Mouse (Mus musculus): ENCODE measurements around the gene Mlx. TPM values are rescaled to one million over a fixed set of nuclear protein-coding genes. Genes with fewer than 3 reads are reported as not detected.

Mlx gene
- polyA plus RNA-seq, 1 experiment: 20.3 TPM

GRCm38 (mm10) chr11:101051051-101051493, 36.0 kb upstream of the Mlx start:
- Histone ChIP-seq H3K4me3 (ENCODE audit: extremely low read depth, insufficient read depth, insufficient read length) (no peak overlapping the region), H3K4me1 (ENCODE audit: control insufficient read depth, insufficient read depth, insufficient read length) (peaks cover 3% of the 10 kb centered on the region; the same call in 1 of the 2 replicates), H3K27ac (ENCODE audit: insufficient read depth, low read length) (no peak overlapping the region), H3K36me3 (ENCODE audit: control insufficient read depth, insufficient read depth, low read length) (peaks cover 14% of the 10 kb centered on the region), H3K27me3 (ENCODE audit: control insufficient read depth, insufficient read depth, low read length) (no peaks in the 10 kb centered on the region)
- DNase-seq (ENCODE audit: low read depth in 1 of 2, low spot score in 2 of 2): no peak
- TF ChIP-seq POLR2A (IDR thresholded peaks at IDR 0.05; ENCODE audit: low read depth, low read length) (no peak), CTCF (IDR thresholded peaks at IDR 0.05; ENCODE audit: extremely low read depth, insufficient read depth, insufficient read length, insufficient replicate concordance) (no peak)
- 85% methylated on average over 6 of the region's 6 CpGs for WGBS

- Histone ChIP-seq H3K4me3 (ENCODE audit: extremely low read depth, insufficient read depth, insufficient read length) (no peak overlapping the region), H3K27me3 (ENCODE audit: control insufficient read depth, insufficient read depth, low read length) (no peaks in the 10 kb centered on the region), H3K36me3 (ENCODE audit: control insufficient read depth, insufficient read depth, low read length) (peaks cover 14% of the 10 kb centered on the region), H3K27ac (ENCODE audit: insufficient read depth, low read length) (no peak overlapping the region), H3K4me1 (ENCODE audit: control insufficient read depth, insufficient read depth, insufficient read length) (no peaks in the 10 kb centered on the region; the same call in 1 of the 2 replicates)
- DNase-seq (ENCODE audit: low read depth in 1 of 2, low spot score in 2 of 2): no peak
- TF ChIP-seq CTCF (IDR thresholded peaks at IDR 0.05; ENCODE audit: extremely low read depth, insufficient read depth, insufficient read length, insufficient replicate concordance): no peak
- no peak for TF ChIP-seq POLR2A (IDR thresholded peaks at IDR 0.05; ENCODE audit: low read depth, low read length)
- 94% methylated on average over 8 of the region's 8 CpGs for whole genome bisulfite sequencing
Measured at GRCm38 (mm10) chr11:101051617-101052016, 35.5 kb upstream of the Mlx start.

GRCm38 (mm10) chr11:101052751-101053473, 34.2 kb upstream of the Mlx start:
- Histone ChIP-seq H3K36me3 (ENCODE audit: control insufficient read depth, insufficient read depth, low read length) (peaks cover 20% of the 10 kb centered on the region), H3K27ac (ENCODE audit: insufficient read depth, low read length) (no peak overlapping the region), H3K4me1 (ENCODE audit: control insufficient read depth, insufficient read depth, insufficient read length) (no peaks in the 10 kb centered on the region; the same call in 1 of the 2 replicates), H3K27me3 (ENCODE audit: control insufficient read depth, insufficient read depth, low read length) (no peaks in the 10 kb centered on the region), H3K4me3 (ENCODE audit: extremely low read depth, insufficient read depth, insufficient read length) (no peak overlapping the region)
- TF ChIP-seq POLR2A (IDR thresholded peaks at IDR 0.05; ENCODE audit: low read depth, low read length) (no peak), CTCF (IDR thresholded peaks at IDR 0.05; ENCODE audit: extremely low read depth, insufficient read depth, insufficient read length, insufficient replicate concordance) (no peak)
- no peak for DNase-seq (ENCODE audit: low read depth in 1 of 2, low spot score in 2 of 2)
- 51% methylated on average over 10 of the region's 10 CpGs for WGBS

- Histone ChIP-seq H3K36me3 (ENCODE audit: control insufficient read depth, insufficient read depth, low read length) (peaks cover 14% of the 10 kb centered on the region), H3K27me3 (ENCODE audit: control insufficient read depth, insufficient read depth, low read length) (no peaks in the 10 kb centered on the region), H3K27ac (ENCODE audit: insufficient read depth, low read length) (no peak overlapping the region), H3K4me3 (ENCODE audit: extremely low read depth, insufficient read depth, insufficient read length) (no peak overlapping the region), H3K4me1 (ENCODE audit: control insufficient read depth, insufficient read depth, insufficient read length) (no peaks in the 10 kb centered on the region; the same call in 1 of the 2 replicates)
- TF ChIP-seq POLR2A (IDR thresholded peaks at IDR 0.05; ENCODE audit: low read depth, low read length) (no peak), CTCF (IDR thresholded peaks at IDR 0.05; ENCODE audit: extremely low read depth, insufficient read depth, insufficient read length, insufficient replicate concordance) (peak; percentile 18; the same call in 1 of the 2 replicates)
- no peak for DNase-seq (ENCODE audit: low read depth in 1 of 2, low spot score in 2 of 2)
- 98% methylated on average over 1 of the region's 1 CpGs for WGBS
Measured at GRCm38 (mm10) chr11:101053974-101054373, 33.1 kb upstream of the Mlx start.

GRCm38 (mm10) chr11:101055418-101055817, 31.7 kb upstream of the Mlx start:
- Histone ChIP-seq H3K4me3 (ENCODE audit: extremely low read depth, insufficient read depth, insufficient read length) (no peak overlapping the region), H3K36me3 (ENCODE audit: control insufficient read depth, insufficient read depth, low read length) (peaks cover 12% of the 10 kb centered on the region), H3K27ac (ENCODE audit: insufficient read depth, low read length) (no peak overlapping the region), H3K4me1 (ENCODE audit: control insufficient read depth, insufficient read depth, insufficient read length) (no peaks in the 10 kb centered on the region; the same call in 1 of the 2 replicates), H3K27me3 (ENCODE audit: control insufficient read depth, insufficient read depth, low read length) (no peaks in the 10 kb centered on the region)
- 88% methylated on average over 14 of the region's 14 CpGs for WGBS
- no peak for DNase-seq (ENCODE audit: low read depth in 1 of 2, low spot score in 2 of 2)
- no peak for TF ChIP-seq POLR2A (IDR thresholded peaks at IDR 0.05; ENCODE audit: low read depth, low read length)
- TF ChIP-seq CTCF (IDR thresholded peaks at IDR 0.05; ENCODE audit: extremely low read depth, insufficient read depth, insufficient read length, insufficient replicate concordance): no peak

- Histone ChIP-seq H3K27me3 (ENCODE audit: control insufficient read depth, insufficient read depth, low read length) (no peaks in the 10 kb centered on the region), H3K4me1 (ENCODE audit: control insufficient read depth, insufficient read depth, insufficient read length) (peaks cover 2% of the 10 kb centered on the region; the same call in 1 of the 2 replicates), H3K27ac (ENCODE audit: insufficient read depth, low read length) (peak overlapping the region; percentile 0; the same call in 1 of the 2 replicates), H3K4me3 (ENCODE audit: extremely low read depth, insufficient read depth, insufficient read length) (no peak overlapping the region), H3K36me3 (ENCODE audit: control insufficient read depth, insufficient read depth, low read length) (peaks cover 12% of the 10 kb centered on the region)
- 84% methylated on average over 8 of the region's 8 CpGs for WGBS
- TF ChIP-seq CTCF (IDR thresholded peaks at IDR 0.05; ENCODE audit: extremely low read depth, insufficient read depth, insufficient read length, insufficient replicate concordance) (no peak), POLR2A (IDR thresholded peaks at IDR 0.05; ENCODE audit: low read depth, low read length) (no peak)
- DNase-seq (ENCODE audit: low read depth in 1 of 2, low spot score in 2 of 2): no peak
Measured at GRCm38 (mm10) chr11:101056885-101057284, 30.2 kb upstream of the Mlx start.

- WGBS: 27% methylated on average over 5 of the region's 5 CpGs
- H3K27ac ChIP-seq (ENCODE audit: insufficient read depth, low read length): no peak overlapping the region
- H3K27me3 ChIP-seq (ENCODE audit: control insufficient read depth, insufficient read depth, low read length): no peaks in the 10 kb centered on the region
- H3K4me3 ChIP-seq (ENCODE audit: extremely low read depth, insufficient read depth, insufficient read length): no peak overlapping the region
- peaks cover 12% of the 10 kb centered on the region for H3K36me3 ChIP-seq (ENCODE audit: control insufficient read depth, insufficient read depth, low read length)
- TF ChIP-seq POLR2A (IDR thresholded peaks at IDR 0.05; ENCODE audit: low read depth, low read length): no peak
- peak; percentile 71; the same call in 1 of the 2 replicates for TF ChIP-seq CTCF (IDR thresholded peaks at IDR 0.05; ENCODE audit: extremely low read depth, insufficient read depth, insufficient read length, insufficient replicate concordance)
- peak; percentile 67 to 84 for DNase-seq (ENCODE audit: low read depth in 1 of 2, low spot score in 2 of 2)
- H3K4me1 ChIP-seq (ENCODE audit: control insufficient read depth, insufficient read depth, insufficient read length): peaks cover 9% of the 10 kb centered on the region; the same call in 1 of the 2 replicates
Measured at GRCm38 (mm10) chr11:101057860-101058259, 29.2 kb upstream of the Mlx start.

Data from spleen, adult 2 months (tissue).